Comparison of ENCODE assay signal across 12 mouse cellular contexts in the genomic region with DNA sequence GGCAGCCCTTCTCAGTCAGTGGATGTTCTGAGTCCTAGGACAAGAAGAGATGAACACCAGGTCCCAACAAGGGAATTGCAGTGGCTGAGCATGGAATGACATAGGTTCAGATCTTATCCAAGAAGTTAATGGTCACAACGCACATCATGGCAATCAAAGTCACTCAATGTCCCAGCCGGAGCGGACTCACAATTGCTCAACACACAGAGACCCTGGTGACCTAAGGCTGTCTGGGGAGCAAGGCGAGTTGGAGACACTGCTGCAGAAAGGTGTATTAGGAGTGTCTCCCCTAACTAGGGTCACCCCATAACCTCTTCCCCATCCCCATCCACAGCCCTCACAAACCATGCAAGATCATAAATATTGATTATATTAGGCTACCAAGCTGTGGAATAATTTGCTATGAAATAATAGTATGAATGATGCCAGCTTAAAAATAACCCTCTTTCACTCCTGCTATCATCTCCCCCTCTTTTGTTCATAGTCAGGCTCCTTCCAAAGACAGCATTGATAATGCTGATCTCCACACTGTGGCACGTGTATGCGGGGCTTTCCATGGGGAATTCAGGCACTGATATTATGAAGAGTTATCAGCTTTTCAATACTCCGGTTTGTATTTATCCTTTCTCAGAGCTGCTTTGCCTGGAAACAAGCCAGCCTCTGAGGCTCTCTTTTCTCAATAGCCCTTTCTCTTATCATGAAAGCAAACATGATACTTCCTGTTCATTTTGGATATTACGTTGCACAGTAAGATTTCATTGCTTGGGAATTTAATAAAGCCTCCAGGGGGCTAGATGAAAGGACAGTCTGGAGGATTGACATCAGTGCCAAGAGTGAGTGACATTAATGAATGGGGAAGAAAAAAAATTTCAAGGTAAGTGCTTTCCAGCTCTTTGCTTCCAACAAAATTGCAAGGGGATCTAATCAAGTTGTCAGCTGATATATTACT. TPM values are rescaled to one million over a fixed set of nuclear protein-coding genes. Genes with fewer than 3 reads are reported as not detected.
DNase-seq lines count a peak whose midpoint lies in the region; ATAC-seq and TF ChIP-seq lines count a peak whose summit lies in the region.
"Had no signal": no experiment of that assay in that cellular context is flagged by ENCODE, and none has a peak within 500 bp of the region (broad histone marks: within the 10 kb centered on the region; RNA-seq: fewer than 3 reads in every experiment).

No protein-coding gene starts in this region.

- DNase-seq in hindbrain, embryonic 10.5 days (ENCODE audit: low spot score) = no peak
- no peak for DNase-seq in hindbrain, embryonic 11.5 days (ENCODE audit: low spot score)
- no peak for DNase-seq in midbrain, embryonic 10.5 days (ENCODE audit: low spot score)
- DNase-seq in forebrain, postnatal 0 days = no peak
- DNase-seq in ovary, postnatal 10 days (ENCODE audit: low spot score) = no peak
- no peak for DNase-seq in layer of hippocampus, postnatal 14 days (ENCODE audit: low spot score in 2 of 2)
- DNase-seq: cerebellum, postnatal 25 days; gastrocnemius, postnatal 36 days; liver had no signal

- WGBS in hindbrain, embryonic 10.5 days = 78% methylated on average over 8 of the region's 8 CpGs
- WGBS in hindbrain, embryonic 11.5 days = 65% methylated on average over 8 of the region's 8 CpGs
- 68% methylated on average over 8 of the region's 8 CpGs for WGBS in midbrain, embryonic 12.5 days
- 86% methylated on average over 8 of the region's 8 CpGs for WGBS in midbrain, embryonic 10.5 days
- WGBS in forebrain, postnatal 0 days = 47% methylated on average over 8 of the region's 8 CpGs

- H3K4me2 ChIP-seq in hindbrain, embryonic 11.5 days (replicated peaks; ENCODE audit: low read depth, low read length) = no peak overlapping the region
- no peak overlapping the region for H3K4me2 ChIP-seq in midbrain, embryonic 12.5 days (replicated peaks)
- no peak overlapping the region for H3K4me2 ChIP-seq in forebrain, postnatal 0 days (ENCODE audit: low read depth)
- H3K4me2 ChIP-seq: embryonic facial prominence, embryonic 13.5 days had no signal

- no peaks in the 10 kb centered on the region for H3K27me3 ChIP-seq in hindbrain, embryonic 10.5 days (ENCODE audit: insufficient read depth, poor library complexity, severe bottlenecking)
- no peaks in the 10 kb centered on the region for H3K27me3 ChIP-seq in hindbrain, embryonic 11.5 days (ENCODE audit: control insufficient read depth, insufficient read depth, low read length)
- no peaks in the 10 kb centered on the region for H3K27me3 ChIP-seq in midbrain, embryonic 12.5 days
- H3K27me3 ChIP-seq in midbrain, embryonic 10.5 days (ENCODE audit: low read depth, poor library complexity, severe bottlenecking) = no peaks in the 10 kb centered on the region
- no peaks in the 10 kb centered on the region for H3K27me3 ChIP-seq in forebrain, postnatal 0 days (ENCODE audit: insufficient read depth, low read length)
- H3K27me3 ChIP-seq: embryonic facial prominence, embryonic 13.5 days had no signal

- no peaks in the 10 kb centered on the region for H3K36me3 ChIP-seq in hindbrain, embryonic 10.5 days
- H3K36me3 ChIP-seq in hindbrain, embryonic 11.5 days (ENCODE audit: control insufficient read depth, insufficient read depth, low read length) = no peaks in the 10 kb centered on the region
- no peaks in the 10 kb centered on the region for H3K36me3 ChIP-seq in midbrain, embryonic 12.5 days
- H3K36me3 ChIP-seq in midbrain, embryonic 10.5 days = no peaks in the 10 kb centered on the region
- no peaks in the 10 kb centered on the region for H3K36me3 ChIP-seq in forebrain, postnatal 0 days (ENCODE audit: insufficient read depth)
- H3K36me3 ChIP-seq: embryonic facial prominence, embryonic 13.5 days had no signal

- ATAC-seq in hindbrain, embryonic 11.5 days (ENCODE audit: low FRiP score) = no peak
- ATAC-seq in midbrain, embryonic 12.5 days (ENCODE audit: low FRiP score, low read depth) = no peak
- peak; percentile 70; the same call in 1 of the 2 replicates for ATAC-seq in forebrain, postnatal 0 days

- peaks cover 7% of the 10 kb centered on the region; the same call in 1 of the 2 replicates for H3K4me1 ChIP-seq in hindbrain, embryonic 10.5 days (replicated peaks)
- H3K4me1 ChIP-seq in hindbrain, embryonic 11.5 days (replicated peaks; ENCODE audit: control insufficient read depth, insufficient read depth, low read length) = no peaks in the 10 kb centered on the region
- H3K4me1 ChIP-seq in midbrain, embryonic 12.5 days = 0 out of 2 replicates have a peak, but pooled peaks cover 4% of the 10 kb centered on the region
- no peaks in the 10 kb centered on the region for H3K4me1 ChIP-seq in midbrain, embryonic 10.5 days
- H3K4me1 ChIP-seq in forebrain, postnatal 0 days (ENCODE audit: insufficient read depth) = no peaks in the 10 kb centered on the region

- H3K4me3 ChIP-seq in hindbrain, embryonic 10.5 days = no peak overlapping the region
- no peak overlapping the region for H3K4me3 ChIP-seq in hindbrain, embryonic 11.5 days (ENCODE audit: low read depth, low read length)
- H3K4me3 ChIP-seq in midbrain, embryonic 12.5 days = no peak overlapping the region
- no peak overlapping the region for H3K4me3 ChIP-seq in midbrain, embryonic 10.5 days
- H3K4me3 ChIP-seq in forebrain, postnatal 0 days (ENCODE audit: low read depth, low read length) = no peak overlapping the region
- H3K4me3 ChIP-seq: embryonic facial prominence, embryonic 13.5 days had no signal

- no peak overlapping the region for H3K9ac ChIP-seq in hindbrain, embryonic 11.5 days (ENCODE audit: low read depth, low read length)
- H3K9ac ChIP-seq in midbrain, embryonic 12.5 days (replicated peaks) = no peak overlapping the region
- H3K9ac ChIP-seq in forebrain, postnatal 0 days = no peak overlapping the region
- H3K9ac ChIP-seq: embryonic facial prominence, embryonic 13.5 days had no signal

- peak overlapping the region; percentile 37; the same call in 1 of the 2 replicates for H3K27ac ChIP-seq in hindbrain, embryonic 10.5 days
- H3K27ac ChIP-seq in hindbrain, embryonic 11.5 days (ENCODE audit: low read depth, low read length) = no peak overlapping the region
- H3K27ac ChIP-seq in midbrain, embryonic 12.5 days (replicated peaks) = 0 out of 2 replicates have a peak overlapping the region, but pooled peaks have one; percentile 15
- H3K27ac ChIP-seq in midbrain, embryonic 10.5 days (replicated peaks) = no peak overlapping the region
- no peak overlapping the region for H3K27ac ChIP-seq in forebrain, postnatal 0 days (ENCODE audit: low read depth, low read length)
- H3K27ac ChIP-seq: embryonic facial prominence, embryonic 13.5 days; kidney, postnatal 0 days had no signal

- H3K9me3 ChIP-seq in hindbrain, embryonic 10.5 days = no peaks in the 10 kb centered on the region
- H3K9me3 ChIP-seq in hindbrain, embryonic 11.5 days (ENCODE audit: control insufficient read depth, low read length) = no peaks in the 10 kb centered on the region
- no peaks in the 10 kb centered on the region for H3K9me3 ChIP-seq in midbrain, embryonic 12.5 days
- no peaks in the 10 kb centered on the region for H3K9me3 ChIP-seq in midbrain, embryonic 10.5 days (replicated peaks)
- no peaks in the 10 kb centered on the region for H3K9me3 ChIP-seq in forebrain, postnatal 0 days (ENCODE audit: low read length)
- H3K9me3 ChIP-seq: embryonic facial prominence, embryonic 13.5 days had no signal

- no peak for TF ChIP-seq CTCF in forebrain, postnatal 0 days (IDR thresholded peaks at IDR 0.05; ENCODE audit: low read depth)

RNA-seq across cellular contexts. Expression of a gene that starts 6.4 kb away (rescaled TPM):
- 0.07 and 0.54 TPM in 2 replicates for polyA plus RNA-seq in hindbrain, embryonic 10.5 days (2016; fragmentation: Nextera tagmentation; extraction: Ambion mirVana)
- 0.29 and 0.52 TPM in 2 replicates for polyA plus RNA-seq in hindbrain, embryonic 11.5 days (2014; fragmentation: Nextera tagmentation; extraction: Ambion mirVana)
- 0.09 and 0.29 TPM in 2 replicates for polyA plus RNA-seq in midbrain, embryonic 12.5 days (2016; fragmentation: Nextera tagmentation; extraction: Ambion mirVana)
- 0.07 TPM in 1 of 2 replicates, not detected in the other for polyA plus RNA-seq in midbrain, embryonic 10.5 days (2016; fragmentation: Nextera tagmentation; extraction: Ambion mirVana)
- total RNA-seq in forebrain, postnatal 0 days (2014; rRNA removed) = 0.15 and 0.48 TPM in 2 replicates
- polyA plus RNA-seq in forebrain, postnatal 0 days (2015; fragmentation: Nextera tagmentation; extraction: Ambion mirVana) = 0.16 and 0.31 TPM in 2 replicates
- total RNA-seq in layer of hippocampus, postnatal 14 days (2021) = under 1 TPM; 0.10 to 0.32 TPM

RNA-seq across cellular contexts. Expression of a gene that starts 10.7 kb away (rescaled TPM):
- 2.9 and 4.2 TPM in 2 replicates for polyA plus RNA-seq in hindbrain, embryonic 10.5 days (2016; fragmentation: Nextera tagmentation; extraction: Ambion mirVana)
- 7.5 and 9.0 TPM in 2 replicates for polyA plus RNA-seq in hindbrain, embryonic 11.5 days (2014; fragmentation: Nextera tagmentation; extraction: Ambion mirVana)
- polyA plus RNA-seq in midbrain, embryonic 12.5 days (2016; fragmentation: Nextera tagmentation; extraction: Ambion mirVana) = 5.5 and 7.6 TPM in 2 replicates
- polyA plus RNA-seq in midbrain, embryonic 10.5 days (2016; fragmentation: Nextera tagmentation; extraction: Ambion mirVana) = 2.6 and 3.1 TPM in 2 replicates
- total RNA-seq in forebrain, postnatal 0 days (2014; rRNA removed) = 7.1 and 8.7 TPM in 2 replicates
- polyA plus RNA-seq in forebrain, postnatal 0 days (2015; fragmentation: Nextera tagmentation; extraction: Ambion mirVana) = 4.2 and 5.4 TPM in 2 replicates
- total RNA-seq in layer of hippocampus, postnatal 14 days (2021) = 10 to 100 TPM; 16.0 to 19.7 TPM

Comparison
In these comparisons a context has a peak if more than half of its experiments do, and no peak if none do; other contexts are left out.
1. H3K27ac ChIP-seq: peak in hindbrain, embryonic 10.5 days (single experiment) and midbrain, embryonic 12.5 days (single experiment); none in hindbrain, embryonic 11.5 days (single experiment), midbrain, embryonic 10.5 days (single experiment) and forebrain, postnatal 0 days (single experiment).